Mouse (Mus musculus) naive thymus-derived CD4-positive, alpha-beta T cell, adult 2 months (primary cell): ENCODE measurements around the gene Cfhr1.

ENCODE experiments used
- DNase-seq: peaks from one replicate; pipeline ENCODE4 v3.0.0-alpha.2; 2011; ENCODE audit warnings: low read depth

Gene Cfhr1

GRCm38 (mm10) chr1:139560024-139560423, at the start of gene Cfhr1:
Gene Cfhr1, minus strand, starts transcription at chr1:139560272.
- no peak for DNase-seq

GRCm38 (mm10) chr1:139551311-139551710, 8.8 kb downstream of the Cfhr1 start:
- DNase-seq, result no peak

GRCm38 (mm10) chr1:139548536-139548935, 11.5 kb downstream of the Cfhr1 start:
- DNase-seq, result no peak

- no peak for DNase-seq
Observed at GRCm38 (mm10) chr1:139514556-139514955, 45.5 kb downstream of the Cfhr1 start.

- DNase-seq, result no peak
Observed at GRCm38 (mm10) chr1:139501258-139501752, 58.8 kb downstream of the Cfhr1 start, which contains the start of gene F13b. Gene F13b, plus strand, starts transcription at chr1:139501702.

- DNase-seq, result no peak
Observed at GRCm38 (mm10) chr1:139499751-139500150, 60.3 kb downstream of the Cfhr1 start.
